Mouse (Mus musculus) heart, embryonic 12.5 days (tissue): ENCODE results near the gene Clcf1. TPM values are rescaled to one million over a fixed set of nuclear protein-coding genes. Genes with fewer than 3 reads are reported as not detected.

ENCODE experiments used
- ATAC-seq: fragments of 200-750 bp; cut with Nextera tagmentation; 2 replicates; pipeline ENCODE4 v1.8.0; 2017; ENCODE audit warnings: moderate TSS enrichment, moderate library complexity; ENCODE audit not compliant: insufficient number of reproducible peaks, low FRiP score
- H3K27ac ChIP-seq: fragments of 300-500 bp; sonication (generic); 2 replicates; pipeline ENCODE4 v1.5.1; 2016; ENCODE audit warnings: mild to moderate bottlenecking, moderate library complexity; ENCODE audit not compliant: poor library complexity, severe bottlenecking
- H3K27me3 ChIP-seq: fragments of 300-500 bp; sonication (generic); replicated peaks from 2 replicates; pipeline ENCODE4 v1.6.1; 2016; ENCODE audit warnings: mild to moderate bottlenecking, moderate library complexity
- H3K36me3 ChIP-seq: fragments of 300-500 bp; sonication (generic); 2 replicates; pipeline ENCODE4 v1.6.1; 2016; ENCODE audit warnings: mild to moderate bottlenecking, moderate library complexity
- H3K4me1 ChIP-seq: fragments of 300-500 bp; sonication (generic); replicated peaks from 2 replicates; pipeline ENCODE4 v1.6.1; 2016; ENCODE audit warnings: mild to moderate bottlenecking
- H3K4me2 ChIP-seq: fragments of 300-500 bp; sonication (generic); 2 replicates; pipeline ENCODE4 v1.6.1; 2016; ENCODE audit warnings: mild to moderate bottlenecking, moderate library complexity
- H3K4me3 ChIP-seq: fragments of 300-500 bp; sonication (generic); 2 replicates; pipeline ENCODE4 v1.5.1; 2016; ENCODE audit warnings: mild to moderate bottlenecking
- H3K9ac ChIP-seq: fragments of 300-500 bp; sonication (generic); 2 replicates; pipeline ENCODE4 v1.6.1; 2016; ENCODE audit warnings: mild to moderate bottlenecking, moderate library complexity
- H3K9me3 ChIP-seq: fragments of 300-500 bp; sonication (generic); replicated peaks from 2 replicates; pipeline ENCODE4 v1.6.1; 2016; ENCODE audit warnings: mild to moderate bottlenecking, moderate library complexity
- WGBS: fragments of 180-500 bp; shearing (Covaris S2); methylation state at CpG from one replicate; pipeline ENCODE4 v1.1.7; 2016; 5-methylcytosine and 5-hydroxymethylcytosine counted together
- polyA plus RNA-seq: library from polyadenylated mRNA; unstranded; fragments of >200 nt; fragmentation: Nextera tagmentation; extraction: Ambion mirVana; gene quantifications from 2 replicates; pipeline ENCODE4 v1.2.1, GENCODE M21; 2016

Gene Clcf1
- polyA plus RNA-seq, 1 experiment from 2014 or later, result 1.3 TPM

GRCm38 (mm10) chr19:4181892-4182291 is 32.1 kb upstream of the Clcf1 start:
- H3K4me1 ChIP-seq, result peaks cover 24% of the 10 kb centered on the region
- no peak overlapping the region for H3K4me2 ChIP-seq
- H3K9me3 ChIP-seq, result no peaks in the 10 kb centered on the region
- no peak overlapping the region for H3K27ac ChIP-seq
- H3K9ac ChIP-seq, result no peak overlapping the region
- peaks cover 2% of the 10 kb centered on the region; the same call in 1 of the 2 replicates for H3K27me3 ChIP-seq
- no peak for ATAC-seq
- no peaks in the 10 kb centered on the region for H3K36me3 ChIP-seq
- 38% methylated on average over 3 of the region's 3 CpGs for WGBS
- H3K4me3 ChIP-seq, result no peak overlapping the region

- H3K9me3 ChIP-seq, result no peaks in the 10 kb centered on the region
- no peak for ATAC-seq
- 0 out of 2 replicates have a peak, but pooled peaks cover 2% of the 10 kb centered on the region for H3K27me3 ChIP-seq
- no peaks in the 10 kb centered on the region for H3K36me3 ChIP-seq
- peaks cover 37% of the 10 kb centered on the region for H3K4me1 ChIP-seq
- no peak overlapping the region for H3K9ac ChIP-seq
- WGBS, result 76% methylated on average over 2 of the region's 2 CpGs
- H3K4me3 ChIP-seq, result no peak overlapping the region
- H3K27ac ChIP-seq, result no peak overlapping the region
- no peak overlapping the region for H3K4me2 ChIP-seq
These were observed 30.3 kb upstream of the Clcf1 start for GRCm38 (mm10) chr19:4183689-4184088.

DNA sequence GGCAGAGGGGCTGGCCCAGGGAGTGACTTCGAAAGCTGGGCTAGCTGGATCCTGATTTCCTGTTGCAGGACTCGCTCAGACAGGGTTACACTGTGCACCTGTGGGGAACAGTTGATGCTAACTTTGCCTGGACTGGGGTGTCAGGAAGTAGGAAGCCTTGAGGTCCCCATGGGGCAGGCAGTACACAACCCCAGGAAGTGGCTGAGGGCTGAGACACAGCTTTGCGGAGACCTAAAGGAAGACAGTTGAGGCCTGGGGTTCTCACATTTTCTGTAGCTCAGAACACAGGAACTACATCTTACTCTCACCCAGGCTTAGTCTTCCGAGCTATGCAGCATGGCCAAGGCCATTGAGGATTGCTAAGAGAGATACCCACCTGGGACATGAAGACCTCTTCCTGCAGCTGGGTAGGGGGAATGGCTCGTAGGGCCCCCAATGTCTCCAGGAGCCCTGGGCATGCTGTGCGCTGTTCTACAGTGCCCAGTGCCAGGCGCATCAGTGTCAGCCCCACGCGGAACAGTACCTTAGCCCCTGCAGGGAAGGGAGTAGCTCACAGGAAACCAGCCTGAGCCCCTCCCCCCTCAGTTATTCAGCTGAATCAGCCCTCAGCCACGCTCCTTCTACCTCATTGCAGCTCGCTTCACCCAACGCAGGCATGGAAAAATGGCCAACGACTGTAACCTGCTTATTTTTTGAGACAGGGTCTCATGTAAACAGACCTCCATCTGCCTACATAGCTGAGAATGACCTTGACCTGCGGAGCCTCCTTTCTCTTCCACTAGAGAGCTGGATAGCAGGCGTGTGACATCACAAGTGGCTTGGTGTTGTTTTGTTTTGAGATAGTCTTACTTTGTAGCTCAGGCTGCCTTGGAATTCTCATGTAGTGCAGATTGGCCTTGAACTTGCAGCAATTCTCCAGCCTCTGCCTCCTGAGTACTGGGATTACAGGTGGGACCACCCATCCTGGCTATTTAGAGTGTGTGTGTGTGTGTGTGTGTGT is 28.8 kb upstream of the Clcf1 start:
- Histone ChIP-seq H3K27ac (0 out of 2 replicates have a peak overlapping the region, but pooled peaks have one; percentile 28), H3K36me3 (no peaks in the 10 kb centered on the region), H3K4me1 (peaks cover 37% of the 10 kb centered on the region), H3K4me2 (peak overlapping the region; percentile 12; the same call in 1 of the 2 replicates), H3K4me3 (no peak overlapping the region), H3K27me3 (no peaks in the 10 kb centered on the region), H3K9ac (0 out of 2 replicates have a peak overlapping the region, but pooled peaks have one; percentile 2), H3K9me3 (no peaks in the 10 kb centered on the region)
- WGBS, result 42% methylated on average over 15 of the region's 15 CpGs
- ATAC-seq, result peak; percentile 33; the same call in 1 of the 2 replicates

- Histone ChIP-seq H3K27me3 (no peaks in the 10 kb centered on the region), H3K4me3 (no peak overlapping the region), H3K9me3 (no peaks in the 10 kb centered on the region), H3K9ac (peak overlapping the region; percentile 28; the same call in 1 of the 2 replicates), H3K27ac (no peak overlapping the region), H3K36me3 (no peaks in the 10 kb centered on the region), H3K4me1 (peaks cover 48% of the 10 kb centered on the region), H3K4me2 (no peak overlapping the region)
- 60% methylated on average over 3 of the region's 3 CpGs for WGBS
- ATAC-seq, result no peak
These were observed 26.7 kb upstream of the Clcf1 start for GRCm38 (mm10) chr19:4187303-4187702.

- H3K27me3 ChIP-seq, result no peaks in the 10 kb centered on the region
- no peak overlapping the region for H3K27ac ChIP-seq
- H3K9me3 ChIP-seq, result no peaks in the 10 kb centered on the region
- no peak overlapping the region for H3K9ac ChIP-seq
- H3K4me2 ChIP-seq, result no peak overlapping the region
- peaks cover 62% of the 10 kb centered on the region for H3K4me1 ChIP-seq
- 86% methylated on average over 12 of the region's 12 CpGs for WGBS
- H3K36me3 ChIP-seq, result peaks cover 11% of the 10 kb centered on the region
- H3K4me3 ChIP-seq, result no peak overlapping the region
- ATAC-seq, result no peak
These were observed 24.9 kb upstream of the Clcf1 start for GRCm38 (mm10) chr19:4189051-4189620.

- H3K9ac ChIP-seq, result peak within 1 kb of the TSS; percentile 92
- WGBS, result 52% methylated on average over 4 of the region's 4 CpGs
- no peak for ATAC-seq
- H3K27ac ChIP-seq, result peak within 1 kb of the TSS; percentile 88
- peak within 1 kb of the TSS; percentile 86 for H3K4me2 ChIP-seq
- H3K4me1 ChIP-seq, result peaks cover 51% of the 10 kb centered on the region
- peak within 1 kb of the TSS; percentile 74 for H3K4me3 ChIP-seq
- H3K36me3 ChIP-seq, result peaks cover 28% of the 10 kb centered on the region
- H3K9me3 ChIP-seq, result no peaks in the 10 kb centered on the region
- H3K27me3 ChIP-seq, result no peaks in the 10 kb centered on the region
These were observed 23.2 kb upstream of the Clcf1 start, which contains the start of gene Tbc1d10c for GRCm38 (mm10) chr19:4190831-4191334. TSS of gene Tbc1d10c (minus strand) at chr19:4191284.

- WGBS, result 6% methylated on average over 36 of the region's 47 CpGs
- H3K36me3 ChIP-seq, result peaks cover 36% of the 10 kb centered on the region
- peak within 1 kb of the TSS; percentile 86 for H3K4me2 ChIP-seq
- H3K4me1 ChIP-seq, result peaks cover 53% of the 10 kb centered on the region
- ATAC-seq, result peak; percentile 93
- H3K27ac ChIP-seq, result peak within 1 kb of the TSS; percentile 88
- peak within 1 kb of the TSS; percentile 74 for H3K4me3 ChIP-seq
- no peaks in the 10 kb centered on the region for H3K9me3 ChIP-seq
- peak within 1 kb of the TSS; percentile 92 for H3K9ac ChIP-seq
- H3K27me3 ChIP-seq, result no peaks in the 10 kb centered on the region
These were observed 22.3 kb upstream of the Clcf1 start, which contains the start of gene Ppp1ca for GRCm38 (mm10) chr19:4191528-4192250. TSS of gene Ppp1ca (plus strand) at chr19:4192065.

GRCm38 (mm10) chr19:4192251-4192985 is 21.6 kb upstream of the Clcf1 start:
- H3K9me3 ChIP-seq, result no peaks in the 10 kb centered on the region
- peak; percentile 69 for ATAC-seq
- peaks cover 50% of the 10 kb centered on the region for H3K4me1 ChIP-seq
- H3K27me3 ChIP-seq, result no peaks in the 10 kb centered on the region
- under 1% methylated on average over 51 of the region's 52 CpGs for WGBS
- peak overlapping the region; percentile 92 for H3K9ac ChIP-seq
- peaks cover 44% of the 10 kb centered on the region for H3K36me3 ChIP-seq
- peak overlapping the region; percentile 74 for H3K4me3 ChIP-seq
- H3K27ac ChIP-seq, result peak overlapping the region; percentile 88
- H3K4me2 ChIP-seq, result peak overlapping the region; percentile 86

- peak overlapping the region; percentile 88; the same call in 1 of the 2 replicates for H3K27ac ChIP-seq
- WGBS, result 54% methylated on average over 6 of the region's 6 CpGs
These were observed 20.9 kb upstream of the Clcf1 start for GRCm38 (mm10) chr19:4193129-4193528.

More at GRCm38 (mm10) chr19:4193129-4193528, 20.9 kb upstream of the Clcf1 start:
- Histone ChIP-seq H3K9me3 (no peaks in the 10 kb centered on the region), H3K4me1 (peaks cover 43% of the 10 kb centered on the region), H3K4me3 (peak overlapping the region; percentile 74), H3K9ac (peak overlapping the region; percentile 92), H3K36me3 (peaks cover 50% of the 10 kb centered on the region), H3K4me2 (peak overlapping the region; percentile 86), H3K27me3 (no peaks in the 10 kb centered on the region)
- ATAC-seq, result no peak
